In genomic region chr2:162082391-162082790, GRCm38 (mm10) we compare ENCODE assay signal across 19 mouse cellular contexts.
DNase-seq lines count a peak whose midpoint lies in the region; ATAC-seq lines count a peak whose summit lies in the region.
"Had no signal": no experiment of that assay in that cellular context is flagged by ENCODE, and none has a peak within 500 bp of the region (broad histone marks: within the 10 kb centered on the region; RNA-seq: fewer than 3 reads in every experiment).

No protein-coding gene starts in this region.

- H3K36me3 ChIP-seq in midbrain, embryonic 15.5 days (replicated peaks), result no peaks in the 10 kb centered on the region
- H3K36me3 ChIP-seq: heart, embryonic 12.5 days; limb, embryonic 15.5 days had no signal

- 0 out of 2 replicates have a peak, but pooled peaks cover 7% of the 10 kb centered on the region for H3K4me1 ChIP-seq in midbrain, embryonic 15.5 days
- H3K4me1 ChIP-seq: heart, embryonic 12.5 days; limb, embryonic 15.5 days had no signal

- no peak for ATAC-seq in midbrain, embryonic 15.5 days (replicated peaks)
- ATAC-seq: hindbrain, embryonic 16.5 days; intestine, postnatal 0 days; liver, postnatal 0 days had no signal

- no peaks in the 10 kb centered on the region for H3K27me3 ChIP-seq in midbrain, embryonic 15.5 days (replicated peaks)
- H3K27me3 ChIP-seq: heart, embryonic 12.5 days; limb, embryonic 15.5 days had no signal

- no peak overlapping the region for H3K27ac ChIP-seq in midbrain, embryonic 15.5 days
- H3K27ac ChIP-seq: limb, embryonic 15.5 days; stomach, postnatal 0 days had no signal

- no peak overlapping the region for H3K4me3 ChIP-seq in midbrain, embryonic 15.5 days
- H3K4me3 ChIP-seq: heart, embryonic 12.5 days; limb, embryonic 15.5 days had no signal

- 85% methylated on average over 3 of the region's 3 CpGs for WGBS in midbrain, embryonic 15.5 days

- intact Hi-C loops in left cerebral cortex, postnatal 4 days (cut with DNase I), result no loop called here

- H3K4me2 ChIP-seq in midbrain, embryonic 15.5 days, result no peak overlapping the region
- H3K4me2 ChIP-seq: heart, embryonic 12.5 days; limb, embryonic 15.5 days had no signal

- H3K9me3 ChIP-seq in midbrain, embryonic 15.5 days, result no peaks in the 10 kb centered on the region
- H3K9me3 ChIP-seq: heart, embryonic 12.5 days; limb, embryonic 15.5 days had no signal

- peak; percentile 46 for DNase-seq in left cerebral cortex, adult 11 months (ENCODE audit: low spot score)
- DNase-seq in left cerebral cortex, postnatal 4 days, result no peak
- DNase-seq in frontal cortex, postnatal 36 days (ENCODE audit: low spot score in 2 of 2), result peak; percentile 61 to 66
- peak; percentile 83 for DNase-seq in right cerebral cortex, adult 18-20 months
- DNase-seq in kidney, adult 11 months, result no peak
- no peak for DNase-seq in liver
- DNase-seq: adrenal gland, adult 2 months; cerebellum, adult 11 months; cerebellum, postnatal 25 days; heart, postnatal 36 days; kidney, postnatal 10 days; liver, postnatal 0 days; thymus, postnatal 25 days had no signal

- H3K9ac ChIP-seq in midbrain, embryonic 15.5 days, result no peak overlapping the region
- H3K9ac ChIP-seq: heart, embryonic 12.5 days; limb, embryonic 15.5 days; liver, postnatal 0 days had no signal

Comparison
In these comparisons a context has a peak if more than half of its experiments do, and no peak if none do; other contexts are left out.
1. DNase-seq: peak in left cerebral cortex, adult 11 months (single experiment), frontal cortex, postnatal 36 days (2 of 2) and right cerebral cortex, adult 18-20 months (single experiment); none in left cerebral cortex, postnatal 4 days (single experiment), kidney, adult 11 months (single experiment) and liver (single experiment).